Mouse (Mus musculus): ENCODE measurements around the gene Fosl1. TPM values are rescaled to one million over a fixed set of nuclear protein-coding genes. Genes with fewer than 3 reads are reported as not detected.

Gene Fosl1
- 0.20 and 0.91 TPM in 2 replicates for polyA plus RNA-seq (2012; rRNA removed; ENCODE audit: low replicate concordance)

DNA sequence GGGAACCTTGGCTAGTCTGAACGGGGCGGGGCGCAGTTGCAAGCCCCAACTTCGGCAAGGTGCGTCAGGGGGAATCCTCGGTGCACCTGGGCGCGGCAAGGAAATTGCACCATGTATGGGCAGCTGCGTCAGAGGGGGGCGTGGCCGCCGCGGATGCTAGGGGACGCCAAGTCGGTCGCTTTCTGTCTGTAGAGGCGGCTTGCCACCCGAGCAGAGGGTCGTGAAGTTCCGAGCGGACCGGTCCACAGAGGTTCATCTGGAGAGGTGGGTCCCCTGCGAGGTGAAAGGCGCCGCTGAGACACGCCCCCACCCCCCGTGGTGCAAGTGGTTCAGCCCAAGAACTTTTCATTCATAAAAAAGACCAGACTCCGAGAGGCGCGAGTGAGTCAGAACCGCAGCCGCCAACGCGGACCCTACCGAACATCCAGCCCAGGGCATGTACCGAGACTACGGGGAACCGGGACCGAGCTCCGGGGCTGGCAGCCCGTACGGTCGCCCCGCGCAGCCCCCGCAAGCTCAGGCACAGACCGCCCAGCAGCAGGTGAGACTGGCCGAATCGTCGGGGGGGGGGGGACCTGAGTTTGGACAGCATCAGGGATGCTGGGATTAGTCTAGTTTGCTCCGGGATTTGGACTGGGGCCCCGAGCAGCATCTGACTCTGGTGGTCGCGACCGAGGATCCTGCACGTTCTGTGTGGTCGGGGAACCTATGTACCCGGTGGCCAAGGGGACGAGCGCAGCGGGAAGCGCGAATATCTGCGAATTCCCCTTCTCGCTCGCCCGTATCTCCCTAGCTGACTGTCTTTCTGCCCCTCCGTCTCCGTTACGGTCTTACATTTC lies at the start of gene Fosl1:
Gene Fosl1, plus strand, starts transcription at position 33 of the 839 bp plus-strand sequence.

DNA sequence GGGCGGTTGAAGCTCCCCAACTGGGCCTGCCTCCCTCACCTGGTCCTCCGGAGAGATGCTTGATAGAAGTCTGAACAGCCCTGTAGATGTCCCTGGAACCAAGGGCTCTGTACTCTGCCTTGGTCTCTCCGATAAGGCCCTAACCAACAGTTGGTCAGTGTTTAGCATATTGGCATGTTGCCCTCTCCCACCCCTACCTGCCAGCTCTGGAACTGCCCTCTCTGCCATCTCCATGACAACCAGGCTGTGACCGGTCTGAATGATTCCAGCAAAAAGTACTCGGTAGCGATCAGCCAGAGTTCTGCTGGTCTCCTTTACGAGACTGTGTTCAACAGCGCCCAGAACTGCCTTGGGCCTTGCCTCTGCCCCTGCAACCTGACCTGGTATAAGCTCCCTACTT lies 45.1 kb upstream of the Fosl1 start, which contains the start of gene Tsga10ip:
Gene Tsga10ip, minus strand, starts transcription at position 234 of the 400 bp plus-strand sequence.

DNA sequence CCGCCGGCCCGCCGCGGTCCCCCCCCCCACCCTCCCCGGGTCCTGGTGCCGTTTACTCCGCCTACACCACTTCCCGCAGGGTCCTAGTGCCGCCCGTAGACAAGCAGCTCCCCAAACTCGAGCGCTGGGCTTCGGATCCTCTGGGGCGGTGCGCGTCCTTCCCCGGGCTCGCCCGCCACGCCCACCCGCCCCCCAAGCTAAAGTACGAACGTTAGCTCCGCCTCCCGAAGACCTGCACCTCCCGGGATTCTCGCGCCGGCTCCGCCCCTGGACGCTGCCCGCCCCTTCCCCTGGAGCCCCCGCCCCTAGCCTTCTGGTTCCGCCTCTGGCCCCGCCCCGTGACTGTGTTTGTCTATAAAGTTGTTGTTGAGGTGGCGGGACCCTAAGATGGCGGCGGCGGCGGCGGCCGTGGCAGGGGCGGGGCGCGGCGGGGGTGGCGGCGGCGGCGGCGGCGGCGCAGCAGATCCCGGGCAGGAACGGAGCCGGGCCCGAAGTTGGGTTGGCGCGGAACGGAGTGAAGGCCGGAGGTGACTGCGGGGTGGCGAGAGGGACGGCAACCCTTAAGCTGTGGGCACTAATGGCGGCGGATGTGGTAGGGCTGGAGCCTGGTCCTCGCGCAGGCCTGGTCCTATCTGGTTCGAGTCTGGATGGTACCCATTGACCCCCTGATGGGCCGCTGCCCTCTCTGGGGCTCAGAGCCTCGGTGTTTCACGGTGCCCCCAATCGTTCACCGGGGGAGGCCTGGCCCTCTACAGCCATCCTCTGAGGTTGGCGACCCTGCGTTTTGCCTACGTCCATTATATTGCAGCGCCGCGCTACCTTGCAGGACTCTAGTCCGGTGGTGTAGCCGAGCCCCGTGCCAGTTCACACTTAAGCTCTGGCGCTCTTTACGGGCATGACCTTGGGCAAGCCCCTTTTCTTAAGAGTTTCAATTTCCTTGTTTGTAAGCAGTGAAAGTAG lies 22.3 kb upstream of the Fosl1 start, which contains the start of the genes Drap1 and AI837181:
Gene Drap1, minus strand, starts transcription at position 198 of the 960 bp plus-strand sequence.
Gene AI837181, plus strand, starts transcription at position 363 of the 960 bp plus-strand sequence.

DNA sequence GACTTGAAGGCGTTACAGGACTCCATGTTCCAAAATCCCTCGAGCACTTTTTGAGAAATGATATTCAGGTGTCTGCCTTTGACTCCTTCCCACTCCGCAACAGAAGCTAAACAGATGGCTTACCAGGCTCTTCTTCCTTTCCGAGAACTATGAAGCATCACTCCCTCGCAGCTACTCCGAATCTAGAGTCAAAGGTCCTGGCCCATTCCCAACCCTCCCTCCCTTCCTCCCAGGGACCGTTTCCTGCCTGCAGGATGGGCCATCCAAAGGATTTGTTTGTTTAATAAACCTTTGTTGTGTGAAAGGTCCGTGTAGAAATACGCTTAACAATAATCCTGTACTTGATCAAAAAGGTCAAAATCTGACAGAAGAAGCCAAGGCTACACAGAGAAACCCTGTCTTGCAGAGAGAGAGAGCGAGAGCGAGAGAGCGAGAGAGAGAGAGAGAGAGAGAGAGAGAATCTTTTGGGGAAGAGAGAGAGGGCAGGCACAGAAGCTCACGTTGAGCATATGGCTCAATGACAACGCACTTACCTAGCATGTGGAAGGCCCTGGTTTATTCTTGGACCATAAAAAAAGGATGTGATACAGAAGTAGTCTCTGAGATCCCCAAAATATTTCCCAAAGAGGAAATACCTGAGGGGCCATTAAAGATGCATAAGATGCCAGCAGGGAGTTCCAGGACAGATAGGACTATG lies 10.5 kb downstream of the Fosl1 start, which contains the start of gene Ccdc85b:
Gene Ccdc85b, minus strand, starts transcription at position 149 of the 697 bp plus-strand sequence.

DNA sequence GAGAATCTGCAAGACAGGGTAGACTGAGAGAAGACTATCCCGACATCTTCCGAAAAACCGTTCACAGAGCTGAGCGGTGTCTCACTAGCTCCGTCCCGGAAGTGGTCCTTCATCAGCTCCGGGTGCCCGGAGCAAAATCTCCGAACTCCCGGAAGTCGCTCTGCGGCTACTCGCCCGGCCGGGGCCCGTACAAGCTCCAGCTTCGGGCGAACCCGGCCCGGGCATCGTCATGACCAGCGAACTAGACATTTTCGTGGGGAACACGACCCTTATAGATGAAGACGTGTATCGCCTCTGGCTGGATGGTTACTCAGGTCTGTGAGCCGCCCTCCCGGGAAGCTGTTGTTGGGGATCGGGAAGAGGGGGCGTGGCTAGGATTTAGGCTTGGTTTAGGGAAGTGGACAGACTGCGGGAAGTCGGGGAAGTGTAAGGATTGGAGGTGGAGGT lies 13.1 kb downstream of the Fosl1 start, which contains the start of gene Fibp:
Gene Fibp, plus strand, starts transcription at position 151 of the 447 bp plus-strand sequence.

DNA sequence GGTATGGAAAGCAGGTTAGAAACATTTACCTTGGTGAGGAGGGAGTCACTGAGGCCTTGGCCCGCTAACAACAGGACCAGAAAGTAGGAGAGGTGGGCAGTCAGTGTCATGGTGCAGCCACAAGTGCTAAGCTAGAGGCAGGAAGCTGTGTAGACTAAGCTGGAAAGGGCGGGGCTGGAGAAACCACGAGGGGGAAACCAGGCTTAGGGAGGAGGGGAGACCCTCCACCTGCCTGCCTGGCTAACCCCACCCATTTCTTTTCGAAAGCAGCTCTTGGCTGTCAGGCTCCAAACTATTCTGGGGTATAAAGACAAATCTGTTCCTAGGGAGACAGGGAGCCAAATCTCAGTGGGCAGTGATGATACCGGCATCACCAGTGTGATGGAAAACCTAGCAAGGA lies 21.0 kb downstream of the Fosl1 start, which contains the start of gene Ctsw:
Gene Ctsw, minus strand, starts transcription at position 134 of the 400 bp plus-strand sequence.

DNA sequence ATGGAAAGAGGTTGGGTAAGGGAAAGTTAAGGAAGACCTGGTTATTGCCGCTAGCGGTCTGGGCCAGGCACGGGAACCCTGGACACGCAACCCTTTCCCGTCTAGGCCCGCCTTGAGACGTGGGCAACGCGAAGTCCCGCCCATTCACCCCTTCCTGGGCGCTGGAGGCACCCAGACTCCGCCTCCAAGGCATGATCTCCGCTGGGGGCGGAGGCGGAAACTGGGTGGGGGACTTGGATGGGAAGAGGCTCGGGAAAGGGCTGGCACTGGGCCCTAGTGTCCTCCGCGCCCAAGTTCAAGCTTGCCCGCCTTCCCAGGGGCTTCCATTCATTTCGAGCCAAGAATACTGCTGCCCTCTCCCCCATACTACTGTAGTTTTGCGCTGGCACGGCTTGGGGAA lies 26.4 kb downstream of the Fosl1 start, which contains the start of gene Efemp2:
Gene Efemp2, plus strand, starts transcription at position 235 of the 400 bp plus-strand sequence.

DNA sequence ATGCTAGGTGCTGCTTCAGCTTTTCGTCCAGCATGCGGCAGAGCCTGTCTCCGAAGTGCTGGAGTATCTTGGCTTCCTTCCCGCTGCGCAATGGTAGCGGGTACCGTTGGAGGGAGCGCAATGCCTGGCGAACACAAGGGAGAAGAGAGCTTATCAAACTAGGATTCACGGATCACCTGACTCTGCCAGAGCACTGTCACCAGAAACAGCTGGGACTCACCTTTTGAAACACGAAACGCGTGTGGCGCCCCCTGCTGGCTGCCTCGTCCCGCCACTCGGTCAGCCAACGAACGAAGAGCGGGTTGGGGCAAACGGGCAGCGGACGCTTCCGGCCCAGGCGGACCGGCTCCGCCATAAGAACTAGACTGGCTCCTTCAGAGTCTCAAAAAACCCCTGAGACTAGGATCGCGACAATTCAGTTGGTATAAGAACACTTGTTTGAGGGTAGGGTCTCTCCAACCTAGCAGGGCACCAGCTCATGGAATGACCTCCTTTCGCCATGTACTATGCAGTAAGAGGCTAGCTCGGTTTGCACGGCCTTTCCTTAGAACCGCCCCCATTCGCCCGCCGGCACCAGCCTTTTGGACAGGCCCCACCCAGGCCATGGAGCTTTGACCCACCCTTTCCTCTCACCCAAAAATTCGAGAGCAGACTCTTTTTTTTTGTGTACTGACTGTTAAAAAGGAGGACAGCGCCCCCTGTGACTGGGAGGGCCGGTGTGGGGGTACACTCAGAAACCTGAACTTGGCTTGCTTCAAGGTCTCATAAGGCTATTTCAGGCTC lies 40.6 kb downstream of the Fosl1 start, which contains the start of gene Mus81:
Gene Mus81, minus strand, starts transcription at position 635 of the 783 bp plus-strand sequence.

DNA sequence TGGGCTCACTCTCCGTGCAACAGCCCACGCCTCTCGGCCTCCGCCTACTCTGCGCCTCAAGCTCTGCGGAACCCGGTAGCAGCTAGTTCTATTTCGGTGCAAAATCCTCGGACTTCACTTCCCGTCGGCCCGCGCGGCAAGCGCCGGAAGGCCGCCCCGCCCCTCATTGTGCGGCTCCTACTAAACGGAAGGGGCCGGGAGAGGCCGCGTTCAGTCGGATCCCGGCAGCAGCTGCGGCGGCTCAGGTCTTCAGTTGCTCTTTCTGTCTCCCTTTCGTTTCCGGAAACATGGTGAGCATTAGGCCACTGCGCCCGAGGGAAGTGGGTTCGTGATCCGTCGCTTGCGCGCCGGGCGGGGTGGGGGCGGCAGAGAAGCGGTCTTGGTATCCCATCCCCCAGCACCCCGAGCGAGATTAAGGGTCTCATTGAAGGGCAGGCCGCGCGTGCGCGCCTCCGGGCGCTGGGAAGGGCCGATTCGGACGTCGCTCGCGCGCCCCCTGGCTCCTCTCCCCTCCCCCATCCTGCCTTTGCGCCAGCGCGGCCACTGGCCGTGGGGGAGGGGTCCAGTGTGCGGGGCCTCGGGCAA lies 43.1 kb downstream of the Fosl1 start, which contains the start of gene Cfl1:
Gene Cfl1, plus strand, starts transcription at position 143 of the 585 bp plus-strand sequence.

DNA sequence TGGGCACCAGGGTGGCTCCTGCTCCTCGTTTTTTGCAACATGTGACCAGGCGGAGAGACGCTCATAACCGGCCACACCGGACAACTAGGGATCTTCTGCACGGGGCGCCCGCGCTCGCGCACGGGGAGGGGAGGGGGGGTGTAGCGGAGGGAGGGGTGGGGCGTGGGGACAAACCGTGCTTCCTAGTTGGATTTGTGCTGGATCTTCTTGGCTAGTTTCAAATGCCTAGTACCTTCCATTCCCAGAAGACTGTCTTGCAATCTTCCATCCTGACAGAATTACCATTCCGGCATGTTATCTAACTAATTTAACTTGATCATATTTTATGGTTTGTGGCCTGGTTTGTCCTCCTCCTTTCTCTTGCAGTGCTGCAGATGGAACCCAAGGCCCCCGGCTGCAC lies 56.3 kb downstream of the Fosl1 start, which contains the start of gene 1700020D05Rik:
Gene 1700020D05Rik, minus strand, starts transcription at position 101 of the 400 bp plus-strand sequence.

Other genes starting within 250 kb of the Fosl1 start
- 23.2 and 41.8 TPM in 2 replicates for gene Pacs1, start 174.4 kb upstream of the Fosl1 start, polyA plus RNA-seq (2012; rRNA removed; ENCODE audit: low replicate concordance)
- gene Sf3b2, start 152.1 kb upstream of the Fosl1 start, polyA plus RNA-seq (2012; rRNA removed; ENCODE audit: low replicate concordance): 65.2 and 132 TPM in 2 replicates
- gene Gal3st3, start 149.2 kb upstream of the Fosl1 start, polyA plus RNA-seq (2012; rRNA removed; ENCODE audit: low replicate concordance): 0.06 TPM in 1 of 2 replicates, not detected in the other
- not detected in 2 replicates for gene Catsper1, start 111.8 kb upstream of the Fosl1 start, polyA plus RNA-seq (2012; rRNA removed; ENCODE audit: low replicate concordance)
- gene Cst6, start 98.0 kb upstream of the Fosl1 start, polyA plus RNA-seq (2012; rRNA removed; ENCODE audit: low replicate concordance): 1.9 and 2.5 TPM in 2 replicates
- gene Eif1ad, start 80.8 kb upstream of the Fosl1 start, polyA plus RNA-seq (2012; rRNA removed; ENCODE audit: low replicate concordance): 17.1 and 26.5 TPM in 2 replicates
- gene Banf1, start 80.4 kb upstream of the Fosl1 start, polyA plus RNA-seq (2012; rRNA removed; ENCODE audit: low replicate concordance): 111 and 157 TPM in 2 replicates
- 19.3 and 31.1 TPM in 2 replicates for gene Sart1, start 58.8 kb upstream of the Fosl1 start, polyA plus RNA-seq (2012; rRNA removed; ENCODE audit: low replicate concordance)
- not detected in 2 replicates for gene Tsga10ip, start 45.0 kb upstream of the Fosl1 start, polyA plus RNA-seq (2012; rRNA removed; ENCODE audit: low replicate concordance)
- 143 and 150 TPM in 2 replicates for gene Drap1, start 22.6 kb upstream of the Fosl1 start, polyA plus RNA-seq (2012; rRNA removed; ENCODE audit: low replicate concordance)
- 87.8 and 92.8 TPM in 2 replicates for gene AI837181, start 22.4 kb upstream of the Fosl1 start, polyA plus RNA-seq (2012; rRNA removed; ENCODE audit: low replicate concordance)
- 7.7 and 13.9 TPM in 2 replicates for gene Ccdc85b, start 10.3 kb downstream of the Fosl1 start, polyA plus RNA-seq (2012; rRNA removed; ENCODE audit: low replicate concordance)
- 121 and 164 TPM in 2 replicates for gene Fibp, start 13.1 kb downstream of the Fosl1 start, polyA plus RNA-seq (2012; rRNA removed; ENCODE audit: low replicate concordance)
- 3.3 and 9.7 TPM in 2 replicates for gene Ctsw, start 21.0 kb downstream of the Fosl1 start, polyA plus RNA-seq (2012; rRNA removed; ENCODE audit: low replicate concordance)
- 75.7 and 232 TPM in 2 replicates for gene Efemp2, start 26.4 kb downstream of the Fosl1 start, polyA plus RNA-seq (2012; rRNA removed; ENCODE audit: low replicate concordance)
- gene Mus81, start 40.9 kb downstream of the Fosl1 start, polyA plus RNA-seq (2012; rRNA removed; ENCODE audit: low replicate concordance): 34.1 and 53.2 TPM in 2 replicates
- 582 and 661 TPM in 2 replicates for gene Cfl1, start 42.9 kb downstream of the Fosl1 start, polyA plus RNA-seq (2012; rRNA removed; ENCODE audit: low replicate concordance)
- 1.7 and 2.2 TPM in 2 replicates for gene 1700020D05Rik, start 56.2 kb downstream of the Fosl1 start, polyA plus RNA-seq (2012; rRNA removed; ENCODE audit: low replicate concordance)
- gene Snx32, start 63.0 kb downstream of the Fosl1 start, polyA plus RNA-seq (2012; rRNA removed; ENCODE audit: low replicate concordance): 19.9 and 27.1 TPM in 2 replicates
- 2.3 TPM in 1 of 2 replicates, not detected in the other for gene Ovol1, start 113.1 kb downstream of the Fosl1 start, polyA plus RNA-seq (2012; rRNA removed; ENCODE audit: low replicate concordance)
- gene Ap5b1, start 120.5 kb downstream of the Fosl1 start, polyA plus RNA-seq (2012; rRNA removed; ENCODE audit: low replicate concordance): 7.8 and 11.4 TPM in 2 replicates
- 27.4 and 39.1 TPM in 2 replicates for gene Rnaseh2c, start 154.3 kb downstream of the Fosl1 start, polyA plus RNA-seq (2012; rRNA removed; ENCODE audit: low replicate concordance)
- gene Kat5, start 162.7 kb downstream of the Fosl1 start, polyA plus RNA-seq (2012; rRNA removed; ENCODE audit: low replicate concordance): 41.6 and 73.9 TPM in 2 replicates
- 96.7 and 101 TPM in 2 replicates for gene Rela, start 189.9 kb downstream of the Fosl1 start, polyA plus RNA-seq (2012; rRNA removed; ENCODE audit: low replicate concordance)
- gene Sipa1, start 216.2 kb downstream of the Fosl1 start, polyA plus RNA-seq (2012; rRNA removed; ENCODE audit: low replicate concordance): 106 and 108 TPM in 2 replicates
- gene Map3k11, start 241.2 kb downstream of the Fosl1 start, polyA plus RNA-seq (2012; rRNA removed; ENCODE audit: low replicate concordance): 64.7 and 65.5 TPM in 2 replicates
- 89.4 and 136 TPM in 2 replicates for gene Pcnx3, start 241.4 kb downstream of the Fosl1 start, polyA plus RNA-seq (2012; rRNA removed; ENCODE audit: low replicate concordance)

Measured in subcutaneous adipose tissue, adult 2 months (tissue).